Mouse (Mus musculus): ENCODE data around the gene Exosc2. TPM values are rescaled to one million over a fixed set of nuclear protein-coding genes. Genes with fewer than 3 reads are reported as not detected.

Exosc2 gene
- polyA plus RNA-seq, 1 experiment from 2014 or later = 52.2 TPM

DNA sequence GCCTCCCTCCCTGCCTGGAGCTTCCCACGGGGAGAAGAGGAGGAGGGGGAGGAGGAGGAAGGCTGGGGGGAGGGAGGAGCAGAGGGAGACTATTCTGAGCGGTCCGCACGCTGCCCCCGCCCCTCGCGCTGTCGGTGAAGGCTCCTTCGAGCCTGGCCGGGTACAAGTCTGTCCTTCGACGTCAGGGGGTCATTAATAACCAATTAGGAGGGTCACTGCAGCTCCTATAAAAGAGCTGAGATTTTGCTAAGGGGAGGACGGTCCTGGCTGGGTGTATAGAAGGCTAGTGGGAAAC, 31.1 kb upstream of the Exosc2 start:
- Histone ChIP-seq H3K27ac (ENCODE audit: low read length) (no peak overlapping the region), H3K4me2 (ENCODE audit: low read depth, low read length) (no peak overlapping the region), H3K9ac (ENCODE audit: low read length) (no peak overlapping the region), H3K4me1 (ENCODE audit: control insufficient read depth, insufficient read depth, low read length) (peaks cover 11% of the 10 kb centered on the region; the same call in 1 of the 2 replicates), H3K4me3 (replicated peaks; ENCODE audit: low read length) (no peak overlapping the region), H3K9me3 (replicated peaks; ENCODE audit: control insufficient read depth, low read length) (no peaks in the 10 kb centered on the region), H3K27me3 (ENCODE audit: control insufficient read depth, insufficient read depth, low read length) (peaks cover 96% of the 10 kb centered on the region), H3K36me3 (ENCODE audit: control insufficient read depth, insufficient read depth, low read length) (no peaks in the 10 kb centered on the region)
- WGBS = 2% methylated on average over 13 of the region's 13 CpGs
- no peak for ATAC-seq (ENCODE audit: insufficient read depth, low FRiP score)

- no peak within 1 kb of the TSS for H3K4me2 ChIP-seq (ENCODE audit: low read depth, low read length)
- H3K9ac ChIP-seq (ENCODE audit: low read length) = no peak within 1 kb of the TSS
- no peak for ATAC-seq (ENCODE audit: insufficient read depth, low FRiP score)
- 3% methylated on average over 41 of the region's 41 CpGs for WGBS
- H3K4me1 ChIP-seq (ENCODE audit: control insufficient read depth, insufficient read depth, low read length) = peaks cover 11% of the 10 kb centered on the region; the same call in 1 of the 2 replicates
- peaks cover 96% of the 10 kb centered on the region for H3K27me3 ChIP-seq (ENCODE audit: control insufficient read depth, insufficient read depth, low read length)
- no peaks in the 10 kb centered on the region for H3K9me3 ChIP-seq (replicated peaks; ENCODE audit: control insufficient read depth, low read length)
- no peaks in the 10 kb centered on the region for H3K36me3 ChIP-seq (ENCODE audit: control insufficient read depth, insufficient read depth, low read length)
- H3K4me3 ChIP-seq (replicated peaks; ENCODE audit: low read length) = no peak within 1 kb of the TSS
- H3K27ac ChIP-seq (ENCODE audit: low read length) = no peak within 1 kb of the TSS
Measured at GRCm38 (mm10) chr2:31639901-31640608, 30.5 kb upstream of the Exosc2 start, which contains the start of gene Prdm12. Gene Prdm12 (plus strand): TSS chr2:31640037.

GRCm38 (mm10) chr2:31640609-31641507, 29.7 kb upstream of the Exosc2 start:
- no peak for ATAC-seq (ENCODE audit: insufficient read depth, low FRiP score)
- Histone ChIP-seq H3K27me3 (ENCODE audit: control insufficient read depth, insufficient read depth, low read length) (peaks cover 95% of the 10 kb centered on the region), H3K4me2 (ENCODE audit: low read depth, low read length) (no peak overlapping the region), H3K4me1 (ENCODE audit: control insufficient read depth, insufficient read depth, low read length) (peaks cover 7% of the 10 kb centered on the region; the same call in 1 of the 2 replicates), H3K36me3 (ENCODE audit: control insufficient read depth, insufficient read depth, low read length) (no peaks in the 10 kb centered on the region), H3K4me3 (replicated peaks; ENCODE audit: low read length) (no peak overlapping the region), H3K9ac (ENCODE audit: low read length) (no peak overlapping the region), H3K9me3 (replicated peaks; ENCODE audit: control insufficient read depth, low read length) (no peaks in the 10 kb centered on the region), H3K27ac (ENCODE audit: low read length) (no peak overlapping the region)
- under 1% methylated on average over 48 of the region's 48 CpGs for WGBS

DNA sequence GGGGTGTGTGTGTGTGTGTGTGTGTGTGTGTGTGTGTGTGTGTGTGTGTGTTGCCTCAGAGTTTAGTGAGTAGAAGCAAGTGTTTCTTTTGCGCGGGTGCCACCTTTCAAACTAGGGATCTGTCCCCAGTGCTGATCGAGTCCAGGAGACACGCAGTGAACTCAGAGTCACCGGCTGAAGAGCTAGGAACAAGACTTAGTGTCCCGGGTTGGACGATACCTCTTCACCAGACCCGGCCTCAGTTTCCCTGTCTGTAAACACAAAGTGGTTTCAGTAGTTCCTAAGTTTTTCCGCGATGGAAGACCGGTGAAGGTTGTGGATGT, 29.0 kb upstream of the Exosc2 start:
- 3% methylated on average over 11 of the region's 11 CpGs for WGBS
- Histone ChIP-seq H3K27me3 (ENCODE audit: control insufficient read depth, insufficient read depth, low read length) (peaks cover 95% of the 10 kb centered on the region), H3K4me1 (ENCODE audit: control insufficient read depth, insufficient read depth, low read length) (peaks cover 1% of the 10 kb centered on the region; the same call in 1 of the 2 replicates), H3K9ac (ENCODE audit: low read length) (no peak overlapping the region), H3K27ac (ENCODE audit: low read length) (no peak overlapping the region), H3K9me3 (replicated peaks; ENCODE audit: control insufficient read depth, low read length) (no peaks in the 10 kb centered on the region), H3K4me2 (ENCODE audit: low read depth, low read length) (no peak overlapping the region), H3K36me3 (ENCODE audit: control insufficient read depth, insufficient read depth, low read length) (no peaks in the 10 kb centered on the region), H3K4me3 (replicated peaks; ENCODE audit: low read length) (no peak overlapping the region)
- no peak for ATAC-seq (ENCODE audit: insufficient read depth, low FRiP score)

GRCm38 (mm10) chr2:31641929-31642328, 28.6 kb upstream of the Exosc2 start:
- WGBS = 4% methylated on average over 18 of the region's 18 CpGs
- no peaks in the 10 kb centered on the region for H3K9me3 ChIP-seq (replicated peaks; ENCODE audit: control insufficient read depth, low read length)
- no peak overlapping the region for H3K9ac ChIP-seq (ENCODE audit: low read length)
- no peak for ATAC-seq (ENCODE audit: insufficient read depth, low FRiP score)
- H3K4me2 ChIP-seq (ENCODE audit: low read depth, low read length) = no peak overlapping the region
- no peaks in the 10 kb centered on the region for H3K36me3 ChIP-seq (ENCODE audit: control insufficient read depth, insufficient read depth, low read length)
- H3K27ac ChIP-seq (ENCODE audit: low read length) = no peak overlapping the region
- H3K4me3 ChIP-seq (replicated peaks; ENCODE audit: low read length) = no peak overlapping the region
- H3K27me3 ChIP-seq (ENCODE audit: control insufficient read depth, insufficient read depth, low read length) = peaks cover 95% of the 10 kb centered on the region
- H3K4me1 ChIP-seq (ENCODE audit: control insufficient read depth, insufficient read depth, low read length) = no peaks in the 10 kb centered on the region

DNA sequence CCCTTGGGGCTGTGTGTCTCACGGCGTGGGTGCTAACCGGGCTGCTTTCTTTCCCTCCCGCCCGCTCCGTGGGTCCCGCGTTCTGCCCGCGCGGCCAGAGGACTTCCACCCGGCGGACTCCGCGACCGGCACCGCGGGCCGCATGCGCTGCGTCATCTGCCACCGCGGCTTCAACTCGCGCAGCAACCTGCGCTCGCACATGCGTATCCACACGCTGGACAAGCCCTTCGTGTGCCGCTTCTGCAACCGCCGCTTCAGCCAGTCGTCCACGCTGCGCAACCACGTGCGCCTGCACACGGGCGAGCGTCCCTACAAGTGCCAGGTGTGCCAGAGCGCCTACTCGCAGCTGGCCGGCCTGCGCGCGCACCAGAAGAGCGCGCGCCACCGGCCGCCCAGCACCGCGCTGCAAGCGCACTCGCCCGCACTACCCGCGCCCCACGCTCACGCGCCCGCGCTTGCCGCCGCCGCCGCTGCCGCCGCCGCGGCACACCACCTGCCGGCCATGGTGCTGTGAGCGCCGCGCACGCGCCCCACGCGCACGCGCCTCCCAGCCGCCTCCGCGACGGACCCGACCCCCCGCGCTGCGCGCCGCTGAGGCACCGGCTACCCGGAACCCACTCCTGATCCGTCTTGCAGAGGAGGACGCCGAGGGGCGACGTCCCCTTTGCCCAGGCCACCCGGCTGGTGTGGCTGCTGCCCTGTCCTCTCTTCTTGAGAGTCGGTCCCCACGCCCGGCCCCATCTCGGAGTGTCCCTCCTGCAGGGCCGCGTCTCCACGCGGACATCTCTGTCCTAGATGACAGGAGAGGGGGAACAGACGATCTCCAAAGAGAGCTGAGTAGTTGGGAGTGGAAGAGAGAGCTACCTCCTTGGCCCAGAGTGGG, 16.3 kb upstream of the Exosc2 start:
- Histone ChIP-seq H3K36me3 (ENCODE audit: control insufficient read depth, insufficient read depth, low read length) (no peaks in the 10 kb centered on the region), H3K4me2 (ENCODE audit: low read depth, low read length) (peak overlapping the region; percentile 92), H3K4me1 (ENCODE audit: control insufficient read depth, insufficient read depth, low read length) (0 out of 2 replicates have a peak, but pooled peaks cover 8% of the 10 kb centered on the region), H3K9ac (ENCODE audit: low read length) (peak overlapping the region; percentile 48), H3K9me3 (replicated peaks; ENCODE audit: control insufficient read depth, low read length) (no peaks in the 10 kb centered on the region), H3K27me3 (ENCODE audit: control insufficient read depth, insufficient read depth, low read length) (peaks cover 68% of the 10 kb centered on the region), H3K27ac (ENCODE audit: low read length) (no peak overlapping the region), H3K4me3 (replicated peaks; ENCODE audit: low read length) (peak overlapping the region; percentile 54)
- peak; percentile 33; the same call in 1 of the 2 replicates for ATAC-seq (ENCODE audit: insufficient read depth, low FRiP score)
- WGBS = under 1% methylated on average over 107 of the region's 109 CpGs

- peaks cover 63% of the 10 kb centered on the region for H3K27me3 ChIP-seq (ENCODE audit: control insufficient read depth, insufficient read depth, low read length)
- no peak for ATAC-seq (ENCODE audit: insufficient read depth, low FRiP score)
- no peak overlapping the region for H3K27ac ChIP-seq (ENCODE audit: low read length)
- H3K9me3 ChIP-seq (replicated peaks; ENCODE audit: control insufficient read depth, low read length) = no peaks in the 10 kb centered on the region
- 0 out of 2 replicates have a peak, but pooled peaks cover 8% of the 10 kb centered on the region for H3K4me1 ChIP-seq (ENCODE audit: control insufficient read depth, insufficient read depth, low read length)
- H3K4me2 ChIP-seq (ENCODE audit: low read depth, low read length) = peak overlapping the region; percentile 92
- WGBS = 5% methylated on average over 22 of the region's 22 CpGs
- H3K4me3 ChIP-seq (replicated peaks; ENCODE audit: low read length) = peak overlapping the region; percentile 54
- H3K9ac ChIP-seq (ENCODE audit: low read length) = peak overlapping the region; percentile 48; the same call in 1 of the 2 replicates
- H3K36me3 ChIP-seq (ENCODE audit: control insufficient read depth, insufficient read depth, low read length) = no peaks in the 10 kb centered on the region
Measured at GRCm38 (mm10) chr2:31654854-31655559, 15.5 kb upstream of the Exosc2 start.

GRCm38 (mm10) chr2:31656374-31656773, 14.1 kb upstream of the Exosc2 start:
- Histone ChIP-seq H3K4me3 (replicated peaks; ENCODE audit: low read length) (no peak overlapping the region), H3K27me3 (ENCODE audit: control insufficient read depth, insufficient read depth, low read length) (peaks cover 52% of the 10 kb centered on the region), H3K9ac (ENCODE audit: low read length) (no peak overlapping the region), H3K27ac (ENCODE audit: low read length) (no peak overlapping the region), H3K4me2 (ENCODE audit: low read depth, low read length) (no peak overlapping the region), H3K36me3 (ENCODE audit: control insufficient read depth, insufficient read depth, low read length) (no peaks in the 10 kb centered on the region), H3K9me3 (replicated peaks; ENCODE audit: control insufficient read depth, low read length) (no peaks in the 10 kb centered on the region), H3K4me1 (ENCODE audit: control insufficient read depth, insufficient read depth, low read length) (0 out of 2 replicates have a peak, but pooled peaks cover 8% of the 10 kb centered on the region)
- ATAC-seq (ENCODE audit: insufficient read depth, low FRiP score) = no peak
- 78% methylated on average over 7 of the region's 7 CpGs for WGBS
